Mouse (Mus musculus) ES-Bruce4 (cell line): Measurements from ENCODE around the gene C2cd2.

Experiments used
- CTCF ChIP-seq: IDR thresholded peaks from one replicate; pipeline ENCODE4 v1.8.1; 2011; ENCODE audit warnings: low read depth, low read length
- EP300 ChIP-seq: IDR thresholded peaks from 2 replicates; pipeline ENCODE4 v1.6.1; 2011; ENCODE audit warnings: low read depth, low read length; ENCODE audit not compliant: insufficient read depth
- POLR2A ChIP-seq: IDR thresholded peaks from one replicate; pipeline ENCODE4 v1.8.1; 2011; ENCODE audit warnings: low read length; ENCODE audit not compliant: insufficient read depth

DNA sequence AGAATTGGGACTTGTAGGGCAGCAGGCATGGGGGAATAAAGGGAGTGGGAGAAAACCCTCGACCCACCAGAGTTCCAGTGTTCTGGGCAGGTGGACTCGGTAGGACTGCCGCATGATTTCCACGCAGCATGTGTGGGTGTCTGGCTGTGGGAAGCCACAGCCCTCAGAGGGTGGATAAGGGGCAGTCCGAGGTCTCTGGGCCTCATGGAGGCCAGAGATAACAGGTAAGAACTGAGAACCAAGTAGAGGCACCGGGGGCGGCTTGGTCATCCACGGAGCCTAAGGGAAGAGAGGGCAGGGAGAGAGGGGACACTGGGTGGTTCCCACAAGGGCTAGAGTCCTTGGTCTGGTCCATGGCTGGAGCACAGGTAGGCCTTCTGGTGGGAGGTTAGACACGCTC is 36.0 kb downstream of the C2cd2 start:
- TF ChIP-seq CTCF: no peak
- no peak for TF ChIP-seq EP300
- no peak for TF ChIP-seq POLR2A
